Mouse (Mus musculus) bone marrow, adult 2 months (tissue): ENCODE results near the gene Rasl11b.

Experiments
- CTCF ChIP-seq: fragments of 200-500 bp; IDR thresholded peaks from 2 replicates; pipeline ENCODE4 v1.5.1; 2011; ENCODE audit warnings: low read length, control low read depth; ENCODE audit not compliant: control insufficient read depth, insufficient read depth
- POLR2A ChIP-seq: fragments of 200-500 bp; IDR thresholded peaks from 2 replicates; pipeline ENCODE4 v1.6.1; 2011; ENCODE audit warnings: low read depth, mild to moderate bottlenecking, control low read depth, low read length, borderline replicate concordance; ENCODE audit not compliant: control insufficient read depth

GRCm38 (mm10) chr5:74240298-74240697 is 45.2 kb downstream of the Rasl11b start:
- TF ChIP-seq CTCF (no peak), POLR2A (no peak)
